Mouse (Mus musculus) limb, embryonic 14.5 days (tissue): ENCODE measurements around the gene Nt5c1a. TPM values are rescaled to one million over a fixed set of nuclear protein-coding genes. Genes with fewer than 3 reads are reported as not detected.

ENCODE experiments used
- ATAC-seq: fragments of 200-750 bp; cut with Nextera tagmentation; 2 replicates; pipeline ENCODE4 v1.8.0; 2017; ENCODE audit warnings: low read depth, moderate number of reproducible peaks, moderate TSS enrichment; ENCODE audit not compliant: low FRiP score
- DNase-seq: peaks from one replicate; pipeline ENCODE4 v3.0.0-alpha.2; 2015; ENCODE audit warnings: low spot score
- H3K27ac ChIP-seq: fragments of 300-500 bp; sonication (generic); replicated peaks from 2 replicates; pipeline ENCODE4 v1.5.1; 2014; ENCODE audit warnings: low read depth, mild to moderate bottlenecking, low read length, moderate library complexity, mixed read lengths
- H3K27me3 ChIP-seq: fragments of 300-500 bp; sonication (generic); 2 replicates; pipeline ENCODE4 v1.6.1; 2014; ENCODE audit warnings: low read length, mixed read lengths; ENCODE audit not compliant: control insufficient read depth, insufficient read depth
- H3K36me3 ChIP-seq: fragments of 300-500 bp; sonication (generic); 2 replicates; pipeline ENCODE4 v1.6.1; 2014; ENCODE audit warnings: mild to moderate bottlenecking, low read length, moderate library complexity, mixed read lengths; ENCODE audit not compliant: control insufficient read depth, insufficient read depth
- H3K4me1 ChIP-seq: fragments of 300-500 bp; sonication (generic); 2 replicates; pipeline ENCODE4 v1.6.1; 2014; ENCODE audit warnings: antibody characterized with exemption, low read length, mixed read lengths; ENCODE audit not compliant: control insufficient read depth, insufficient read depth
- H3K4me2 ChIP-seq: fragments of 300-500 bp; sonication (generic); replicated peaks from 2 replicates; pipeline ENCODE4 v1.6.1; 2014; ENCODE audit warnings: low read depth, mild to moderate bottlenecking, low read length, moderate library complexity; ENCODE audit not compliant: severe bottlenecking
- H3K4me3 ChIP-seq: fragments of 300-500 bp; sonication (generic); replicated peaks from 2 replicates; pipeline ENCODE4 v1.5.1; 2014; ENCODE audit warnings: low read length
- H3K9ac ChIP-seq: fragments of 300-500 bp; sonication (generic); 2 replicates; pipeline ENCODE4 v1.6.1; 2014; ENCODE audit warnings: mild to moderate bottlenecking, low read depth, low read length, moderate library complexity; ENCODE audit not compliant: severe bottlenecking
- H3K9me3 ChIP-seq: fragments of 300-500 bp; sonication (generic); 2 replicates; pipeline ENCODE4 v1.6.1; 2016; ENCODE audit warnings: low read length; ENCODE audit not compliant: control insufficient read depth
- POLR2A ChIP-seq: fragments of 200-500 bp; IDR thresholded peaks from 2 replicates; pipeline ENCODE4 v1.8.0; 2012; ENCODE audit warnings: inconsistent platforms, mild to moderate bottlenecking, moderate library complexity, borderline replicate concordance; ENCODE audit not compliant: insufficient read depth, insufficient read length; ENCODE audit errors: extremely low read depth
- WGBS: fragments of 180-500 bp; shearing (Covaris S2); extraction: QIAGEN DNeasy Blood & Tissue Kit; methylation state at CpG from one replicate; pipeline ENCODE4 v1.1.7; 2014; 5-methylcytosine and 5-hydroxymethylcytosine counted together
- polyA plus RNA-seq, 2 experiments: library from polyadenylated mRNA; depleted of rRNA in 1 of 2; stranded (reverse) in 1 of 2; unstranded in 1 of 2; fragments of >200 nt; fragmentation: Nextera tagmentation in 1 of 2; extraction: Ambion mirVana in 1 of 2; gene quantifications; 2 replicates each; pipeline versions ENCODE4 v1.2.1 to v1.2.3; 2012 to 2014

Gene Nt5c1a
- polyA plus RNA-seq, 2 experiments, result 0.05 TPM; not detected in 1

DNA sequence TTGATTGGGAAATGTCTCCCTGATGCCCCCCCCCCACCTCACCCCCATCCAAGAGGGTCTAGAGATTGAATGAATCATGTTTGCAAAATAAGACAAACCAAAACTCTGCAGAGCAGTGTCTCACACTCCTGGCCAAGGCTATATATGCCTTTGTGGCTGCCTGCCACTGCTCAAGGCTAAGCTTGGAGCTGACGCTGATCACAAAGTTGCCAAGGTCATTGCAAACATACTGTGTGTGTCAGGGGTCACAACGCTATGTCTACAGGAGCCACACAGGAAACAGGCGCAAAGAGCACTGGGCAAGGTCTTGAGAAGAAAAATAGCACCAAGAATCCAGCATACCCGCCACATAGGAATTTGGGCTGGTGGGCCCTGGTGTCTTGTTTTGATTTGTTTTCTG, 19.3 kb downstream of the Nt5c1a start:
- H3K27ac ChIP-seq, result no peak overlapping the region
- no peak overlapping the region for H3K9ac ChIP-seq
- H3K4me1 ChIP-seq, result no peaks in the 10 kb centered on the region
- no peaks in the 10 kb centered on the region for H3K9me3 ChIP-seq
- no peak overlapping the region for H3K4me3 ChIP-seq
- H3K36me3 ChIP-seq, result no peaks in the 10 kb centered on the region
- DNase-seq, result no peak
- WGBS, result 82% methylated on average over 4 of the region's 4 CpGs
- H3K4me2 ChIP-seq, result no peak overlapping the region
- H3K27me3 ChIP-seq, result no peaks in the 10 kb centered on the region
- ATAC-seq, result no peak
- TF ChIP-seq POLR2A, result no peak

DNA sequence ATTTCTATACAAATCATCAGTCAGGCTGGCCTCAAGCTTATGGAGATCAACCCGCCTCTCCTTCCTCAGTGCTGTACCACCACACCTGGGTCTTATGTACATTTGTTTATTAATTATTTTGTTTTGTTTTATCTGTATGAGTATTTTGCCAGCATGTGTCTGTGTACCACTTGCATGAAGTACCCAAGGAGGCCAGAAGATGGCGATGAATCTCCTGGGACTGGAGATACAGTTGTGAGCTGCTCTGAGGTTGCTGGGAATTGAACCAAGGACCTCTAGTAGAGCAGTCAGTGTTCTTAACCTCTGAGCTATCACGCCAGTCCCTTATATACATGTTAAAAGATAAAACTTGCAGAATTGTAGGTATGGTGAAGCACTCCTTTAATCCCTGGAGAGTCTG, 22.0 kb downstream of the Nt5c1a start:
- no peak for TF ChIP-seq POLR2A
- no peaks in the 10 kb centered on the region for H3K36me3 ChIP-seq
- no peak overlapping the region for H3K27ac ChIP-seq
- H3K4me3 ChIP-seq, result no peak overlapping the region
- H3K9ac ChIP-seq, result no peak overlapping the region
- 50% methylated on average over 3 of the region's 3 CpGs for WGBS
- no peaks in the 10 kb centered on the region for H3K27me3 ChIP-seq
- H3K9me3 ChIP-seq, result no peaks in the 10 kb centered on the region
- H3K4me1 ChIP-seq, result peaks cover 8% of the 10 kb centered on the region
- no peak overlapping the region for H3K4me2 ChIP-seq
- DNase-seq (no peak), ATAC-seq (no peak)

DNA sequence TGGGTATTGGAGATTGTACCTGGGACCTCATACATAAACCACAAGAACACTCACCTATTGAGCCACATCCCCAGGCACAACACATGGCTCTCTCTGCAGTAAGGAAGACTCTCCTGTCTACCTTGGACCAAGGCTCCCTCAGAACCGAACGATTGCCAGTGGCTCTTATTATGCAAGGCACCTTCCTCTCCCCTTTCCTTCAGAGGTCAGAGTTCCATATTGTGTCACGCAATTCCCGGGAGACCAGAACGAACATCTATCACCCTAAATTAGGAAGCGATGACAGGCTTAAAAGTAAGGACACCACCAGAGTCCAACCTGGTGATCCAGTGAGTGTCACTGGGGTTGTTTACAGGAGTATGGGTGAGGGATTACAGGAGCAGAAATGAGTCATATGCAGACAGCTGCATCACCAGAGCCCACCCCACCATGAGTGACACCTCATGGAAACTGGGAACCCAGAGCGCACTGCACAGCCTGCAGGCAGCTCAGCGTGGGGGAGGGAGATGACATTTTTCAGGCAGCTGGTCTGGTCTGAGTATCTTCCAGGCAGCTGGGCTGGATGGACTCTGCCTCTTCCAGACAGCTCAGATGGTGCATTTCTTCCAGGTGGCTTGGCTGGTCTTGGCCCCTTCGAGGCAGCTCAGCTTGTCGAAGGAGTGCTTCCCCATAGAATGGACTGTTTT, 24.6 kb downstream of the Nt5c1a start:
- ATAC-seq, result peak; percentile 66
- H3K27me3 ChIP-seq, result no peaks in the 10 kb centered on the region
- H3K9me3 ChIP-seq, result no peaks in the 10 kb centered on the region
- H3K36me3 ChIP-seq, result no peaks in the 10 kb centered on the region
- DNase-seq, result peak; percentile 49
- TF ChIP-seq POLR2A, result no peak
- 44% methylated on average over 10 of the region's 10 CpGs for WGBS
- H3K4me3 ChIP-seq, result no peak overlapping the region
- no peak overlapping the region for H3K27ac ChIP-seq
- H3K4me1 ChIP-seq, result peaks cover 15% of the 10 kb centered on the region
- no peak overlapping the region for H3K9ac ChIP-seq
- no peak overlapping the region for H3K4me2 ChIP-seq

DNA sequence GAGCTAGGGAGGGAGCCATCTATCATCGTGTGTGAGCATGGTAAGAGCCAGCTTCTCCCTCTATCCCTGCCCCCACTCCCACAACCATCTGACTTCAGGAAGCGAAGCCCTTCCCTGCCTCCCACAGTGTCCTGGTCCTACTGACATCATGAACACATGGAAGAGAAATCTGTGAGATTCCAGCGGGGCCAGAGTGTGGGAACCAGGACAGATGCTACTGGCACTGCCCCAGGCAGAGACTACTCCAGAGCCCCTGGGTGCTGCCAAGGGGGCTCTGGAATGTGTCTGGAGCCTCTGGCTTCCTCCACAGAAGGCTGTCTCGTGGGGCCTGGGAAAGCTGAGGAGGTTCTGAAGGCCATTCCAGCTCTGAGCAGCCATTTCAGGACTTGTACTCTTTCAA, 26.4 kb downstream of the Nt5c1a start:
- no peaks in the 10 kb centered on the region for H3K36me3 ChIP-seq
- WGBS, result 32% methylated on average over 4 of the region's 4 CpGs
- peaks cover 15% of the 10 kb centered on the region for H3K4me1 ChIP-seq
- peak; percentile 61 for DNase-seq
- 0 out of 2 replicates have a peak, but pooled peaks cover 5% of the 10 kb centered on the region for H3K27me3 ChIP-seq
- ATAC-seq, result peak; percentile 42
- H3K4me3 ChIP-seq, result no peak overlapping the region
- H3K9me3 ChIP-seq, result no peaks in the 10 kb centered on the region
- no peak for TF ChIP-seq POLR2A
- no peak overlapping the region for H3K27ac ChIP-seq
- H3K4me2 ChIP-seq, result no peak overlapping the region
- peak overlapping the region; percentile 17; the same call in 1 of the 2 replicates for H3K9ac ChIP-seq

DNA sequence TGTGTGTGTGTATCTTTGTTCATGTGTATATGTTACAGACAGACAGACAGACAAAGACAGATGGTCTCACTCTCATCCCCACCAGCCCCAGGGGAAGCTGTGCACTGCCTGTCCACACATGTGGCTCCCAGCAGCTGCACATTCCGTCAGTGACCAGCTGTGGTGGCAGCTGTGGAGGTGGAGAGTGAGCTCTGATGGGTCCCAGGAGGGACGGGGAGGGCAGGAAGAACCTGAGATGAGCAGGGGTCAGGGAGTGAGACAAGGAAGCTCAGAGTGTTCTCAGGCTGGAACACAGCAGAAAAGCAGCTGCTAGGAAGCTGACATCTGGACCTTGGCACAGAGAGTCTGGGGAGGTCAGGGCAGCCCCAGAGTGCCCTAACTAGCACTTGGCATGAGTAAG, 27.0 kb downstream of the Nt5c1a start:
- peaks cover 16% of the 10 kb centered on the region for H3K4me1 ChIP-seq
- no peak overlapping the region for H3K4me3 ChIP-seq
- no peak overlapping the region for H3K27ac ChIP-seq
- no peaks in the 10 kb centered on the region for H3K36me3 ChIP-seq
- H3K27me3 ChIP-seq, result 0 out of 2 replicates have a peak, but pooled peaks cover 10% of the 10 kb centered on the region
- H3K9me3 ChIP-seq, result no peaks in the 10 kb centered on the region
- ATAC-seq (peak; percentile 81), DNase-seq (peak; percentile 53)
- TF ChIP-seq POLR2A, result no peak
- H3K4me2 ChIP-seq, result no peak overlapping the region
- no peak overlapping the region for H3K9ac ChIP-seq
- WGBS, result 2% methylated on average over 2 of the region's 2 CpGs
